Mouse (Mus musculus) MEL (cell line): ENCODE results near the gene Pycr1. TPM values are rescaled to one million over a fixed set of nuclear protein-coding genes. Genes with fewer than 3 reads are reported as not detected.

ENCODE experiments used
- DNase-seq: peaks from one replicate; pipeline ENCODE4 v3.0.0; 2011; ENCODE audit warnings: low read depth, low spot score
- H3K27ac ChIP-seq: 2 replicates; pipeline ENCODE4 v1.5.1; 2012; ENCODE audit warnings: low read depth, mild to moderate bottlenecking, control low read depth, low read length, moderate library complexity; ENCODE audit not compliant: control insufficient read depth
- H3K27me3 ChIP-seq, 2 experiments: fragments of 150-350 bp in 1 of 2; sonication (generic) in 1 of 2; 2 replicates each; pipeline ENCODE4 v1.6.1; 2012; ENCODE audit warnings: low read length in 2 of 2, mild to moderate bottlenecking in 2 of 2, improper control_type of control experiment in 1 of 2, moderate library complexity in 1 of 2; ENCODE audit not compliant: insufficient read depth in 2 of 2, control insufficient read depth in 1 of 2
- H3K36me3 ChIP-seq, 2 experiments: 2 replicates each; pipeline ENCODE4 v1.6.1; 2012 to 2014; ENCODE audit warnings: low read length in 2 of 2, improper control_type of control experiment in 1 of 2, inconsistent platforms in 1 of 2, mild to moderate bottlenecking in 1 of 2; ENCODE audit not compliant: insufficient read depth in 2 of 2, control insufficient read depth in 1 of 2
- H3K4me1 ChIP-seq, 2 experiments: fragments of 150-350 bp in 1 of 2; sonication (generic) in 1 of 2; 2 replicates each; pipeline ENCODE4 v1.6.1; 2012; ENCODE audit warnings: low read length in 2 of 2, improper control_type of control experiment in 1 of 2, mild to moderate bottlenecking in 1 of 2; ENCODE audit not compliant: insufficient read depth in 2 of 2, control insufficient read depth in 1 of 2
- H3K4me3 ChIP-seq, 2 experiments: fragments of 150-350 bp in 1 of 2; sonication (generic) in 1 of 2; 2 replicates each; pipeline ENCODE4 v1.5.1; 2012; ENCODE audit warnings: low read depth in 2 of 2, low read length in 2 of 2, mild to moderate bottlenecking in 2 of 2, moderate library complexity in 2 of 2, control low read depth in 1 of 2, improper control_type of control experiment in 1 of 2; ENCODE audit not compliant: control insufficient read depth in 1 of 2, insufficient read depth in 1 of 2
- H3K79me2 ChIP-seq: 2 replicates; pipeline ENCODE4 v1.6.1; 2012; ENCODE audit warnings: mild to moderate bottlenecking, low read length, moderate library complexity; ENCODE audit not compliant: control insufficient read depth, poor library complexity, insufficient read depth
- H3K9ac ChIP-seq: 2 replicates; pipeline ENCODE4 v1.6.1; 2012; ENCODE audit warnings: low read depth, mild to moderate bottlenecking, control low read depth, low read length, moderate library complexity; ENCODE audit not compliant: control insufficient read depth, poor library complexity, severe bottlenecking
- H3K9me3 ChIP-seq: fragments of 150-350 bp; sonication (generic); replicated peaks from 2 replicates; pipeline ENCODE4 v1.6.1; 2012; ENCODE audit warnings: mild to moderate bottlenecking, low read length, improper control_type of control experiment, moderate library complexity; ENCODE audit not compliant: insufficient read depth
- BHLHE40 ChIP-seq: IDR thresholded peaks from 2 replicates; pipeline ENCODE4 v1.6.1; 2012; ENCODE audit warnings: low read depth, mild to moderate bottlenecking, inconsistent platforms, low read length, improper control_type of control experiment, borderline replicate concordance
- CTCF ChIP-seq, 3 experiments: IDR thresholded peaks in 2 of 3; conservative IDR thresholded peaks in 1 of 3; 2 replicates each; pipeline ENCODE4 v1.5.1; 2011 to 2012; ENCODE audit warnings: low read length in 3 of 3, low read depth in 2 of 3, mild to moderate bottlenecking in 2 of 3, improper control_type of control experiment in 1 of 3, inconsistent platforms in 1 of 3, mixed read lengths in 1 of 3, moderate library complexity in 1 of 3; ENCODE audit not compliant: control insufficient read depth in 1 of 3, insufficient read depth in 1 of 3, poor library complexity in 1 of 3, severe bottlenecking in 1 of 3
- E2F4 ChIP-seq: IDR thresholded peaks from 2 replicates; pipeline ENCODE4 v1.6.1; 2011; ENCODE audit warnings: low read depth, low read length, improper control_type of control experiment, borderline replicate concordance
- EP300 ChIP-seq, 2 experiments: IDR thresholded peaks; 2 replicates each; pipeline ENCODE4 v1.6.1; 2011; ENCODE audit warnings: improper control_type of control experiment in 2 of 2, low read length in 2 of 2, low read depth in 1 of 2, mild to moderate bottlenecking in 1 of 2
- ETS1 ChIP-seq: IDR thresholded peaks from 2 replicates; pipeline ENCODE4 v1.6.1; 2012; ENCODE audit warnings: low read depth, mild to moderate bottlenecking, inconsistent platforms, low read length, improper control_type of control experiment, moderate library complexity
- GABPA ChIP-seq: IDR thresholded peaks from 2 replicates; pipeline ENCODE4 v1.6.1; 2012; ENCODE audit warnings: low read depth, mild to moderate bottlenecking, inconsistent platforms, low read length, improper control_type of control experiment, moderate library complexity
- MAFK ChIP-seq: IDR thresholded peaks from 2 replicates; pipeline ENCODE4 v1.6.1; 2011; ENCODE audit warnings: low read depth, mild to moderate bottlenecking, low read length, improper control_type of control experiment, borderline replicate concordance
- MAX ChIP-seq: IDR thresholded peaks from 2 replicates; pipeline ENCODE4 v1.6.1; 2011; ENCODE audit warnings: low read length, improper control_type of control experiment
- MYB ChIP-seq: IDR thresholded peaks from 2 replicates; pipeline ENCODE4 v1.6.1; 2011; ENCODE audit warnings: mild to moderate bottlenecking, low read depth, low read length, improper control_type of control experiment
- MYC ChIP-seq: IDR thresholded peaks from 2 replicates; pipeline ENCODE4 v1.6.1; 2011; ENCODE audit warnings: low read depth, mild to moderate bottlenecking, low read length, improper control_type of control experiment, moderate library complexity
- NELFE ChIP-seq: IDR thresholded peaks from 2 replicates; pipeline ENCODE4 v1.6.1; 2011; ENCODE audit warnings: low read depth, low read length, improper control_type of control experiment
- NRF1 ChIP-seq: IDR thresholded peaks from 2 replicates; pipeline ENCODE4 v1.6.1; 2014; ENCODE audit warnings: low read depth, mild to moderate bottlenecking, inconsistent platforms, low read length, improper control_type of control experiment, moderate library complexity; ENCODE audit not compliant: poor library complexity, insufficient read depth, severe bottlenecking
- POLR2AphosphoS2 ChIP-seq: IDR thresholded peaks from 2 replicates; pipeline ENCODE4 v1.6.1; 2011; ENCODE audit warnings: low read length, improper control_type of control experiment
- POLR2AphosphoS5 ChIP-seq: IDR thresholded peaks from 2 replicates; pipeline ENCODE4 v1.6.1; 2012; ENCODE audit warnings: low read depth, borderline replicate concordance, mild to moderate bottlenecking, inconsistent platforms, low read length, moderate library complexity, mixed read lengths
- SIN3A ChIP-seq: IDR thresholded peaks from 2 replicates; pipeline ENCODE4 v1.6.1; 2012; ENCODE audit warnings: low read length, improper control_type of control experiment, inconsistent platforms
- SMC3 ChIP-seq: IDR thresholded peaks from 2 replicates; pipeline ENCODE4 v1.6.1; 2011; ENCODE audit warnings: low read depth, low read length, improper control_type of control experiment
- TCF12 ChIP-seq: IDR thresholded peaks from 2 replicates; pipeline ENCODE4 v1.6.1; 2014; ENCODE audit warnings: low read depth, mild to moderate bottlenecking, inconsistent platforms, low read length, improper control_type of control experiment, moderate library complexity
- ZKSCAN1 ChIP-seq: IDR thresholded peaks from 2 replicates; pipeline ENCODE4 v1.6.1; 2012; ENCODE audit warnings: low read depth, mild to moderate bottlenecking, inconsistent platforms, low read length, improper control_type of control experiment, moderate library complexity
- ZMIZ1 ChIP-seq: IDR thresholded peaks from 2 replicates; pipeline ENCODE4 v1.6.1; 2012; ENCODE audit warnings: low read depth, mild to moderate bottlenecking, inconsistent platforms, low read length, improper control_type of control experiment, moderate library complexity
- polyA plus RNA-seq, 2 experiments: library from polyadenylated mRNA; stranded (reverse) in 1 of 2; unstranded in 1 of 2; fragments of >175 nt in 1 of 2; fragments of >200 nt in 1 of 2; gene quantifications; 2 replicates each; pipeline versions ENCODE4 v1.2.1 to v1.2.4; 2012; ENCODE audit warnings: low replicate concordance in 2 of 2, low read depth in 1 of 2; ENCODE audit not compliant: insufficient read length in 2 of 2, insufficient read depth in 1 of 2, missing spikeins in 1 of 2
- total RNA-seq: library from RNA; depleted of rRNA; stranded (reverse); fragments of 300-350 nt; gene quantifications from 2 replicates; pipeline ENCODE4 v1.2.3, GENCODE M21; 2012

Gene Pycr1
- total and polyA plus RNA-seq, 3 experiments, result 2.6 to 15.3 TPM; not detected in 1

DNA sequence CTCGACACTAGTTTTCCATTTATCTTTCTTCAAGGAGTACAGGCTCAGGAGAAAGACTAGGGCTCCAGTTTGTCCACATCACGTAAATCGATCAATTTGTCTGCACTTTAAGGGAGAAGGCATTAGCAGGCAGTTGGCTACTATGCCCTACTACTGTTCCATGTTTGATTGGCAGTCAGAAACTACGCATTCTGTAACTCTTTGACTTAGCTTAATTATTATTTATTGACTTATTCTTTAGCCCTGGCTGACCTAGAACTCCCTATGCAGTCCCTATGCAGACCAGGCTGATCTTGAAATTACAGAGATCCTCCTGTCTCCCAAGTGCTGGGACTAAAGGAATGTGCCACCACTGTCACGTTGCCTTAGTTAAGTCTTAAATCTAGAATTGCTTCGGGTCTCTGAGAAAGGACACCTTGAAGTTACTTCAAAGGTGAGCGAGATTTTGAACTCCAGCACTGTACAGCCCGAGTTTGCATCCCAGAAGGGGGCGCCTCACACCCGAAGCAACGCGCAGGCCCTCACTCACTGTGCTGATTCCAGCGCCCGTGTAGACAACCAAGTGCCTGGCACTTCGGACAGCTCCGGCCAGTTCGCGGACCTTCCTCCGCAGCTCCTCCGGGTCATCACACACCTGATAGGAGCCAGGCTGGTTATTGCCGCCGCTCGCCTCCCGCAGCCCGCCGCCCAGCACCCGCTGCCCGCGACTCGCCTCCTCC lies 19.4 kb downstream of the Pycr1 start (continued):
- TF ChIP-seq NRF1 (0 out of 2 replicates have a peak, but pooled peaks have one; percentile 22), SMC3 (peak; percentile 94), TCF12 (peak; percentile 34; the same call in 1 of the 2 replicates), CTCF (IDR thresholded peaks at IDR 0.05 in 2 of 3, conservative IDR thresholded peaks at IDR 0.05 in 1 of 3; ENCODE audit: control insufficient read depth in 1 of 3, insufficient read depth in 1 of 3, low read depth in 2 of 3, low read length in 3 of 3, poor library complexity in 1 of 3, severe bottlenecking in 1 of 3) (peak; percentile 62 to 93 (median 91)), ETS1 (0 out of 2 replicates have a peak, but pooled peaks have one; percentile 14), EP300 (IDR thresholded peaks at IDR 0.05; ENCODE audit: low read depth in 1 of 2, low read length in 2 of 2) (0 out of 4 replicates have a peak, but pooled peaks of 1 of the 2 experiments have one; percentile 19), MAFK (no peak), MAX (peak; percentile 75; the same call in 1 of the 2 replicates), MYB (0 out of 2 replicates have a peak, but pooled peaks have one; percentile 20), ZKSCAN1 (no peak), POLR2AphosphoS5 (no peak), BHLHE40 (0 out of 2 replicates have a peak, but pooled peaks have one; percentile 21), SIN3A (peak; percentile 85; the same call in 1 of the 2 replicates), ZMIZ1 (no peak; the same call in 1 of the 2 replicates), NELFE (no peak), GABPA (no peak), MYC (peak; percentile 64), POLR2AphosphoS2 (no peak), E2F4 (no peak)

GRCm38 (mm10) chr11:120622805-120623204 lies 20.8 kb downstream of the Pycr1 start:
- Histone ChIP-seq H3K9me3 (no peaks in the 10 kb centered on the region), H3K9ac (no peak overlapping the region), H3K27me3 (no peaks in the 10 kb centered on the region), H3K27ac (no peak overlapping the region), H3K79me2 (peaks cover 22% of the 10 kb centered on the region), H3K4me3 (no peak overlapping the region), H3K36me3 (peaks cover 7 to 11% of the 10 kb centered on the region in 2 experiments), H3K4me1 (peaks cover 0 to 13% of the 10 kb centered on the region in 2 experiments; a peak in 2 of 4 replicates)
- no peak for TF ChIP-seq BHLHE40
- 0 out of 2 replicates have a peak, but pooled peaks have one; percentile 25 for TF ChIP-seq POLR2AphosphoS2
- no peak for DNase-seq
